8 mouse cellular contexts compared by ENCODE assay signal in genomic region chr4:22490016-22490638, GRCm38 (mm10). TPM values are rescaled to one million over a fixed set of nuclear protein-coding genes. Genes with fewer than 3 reads are reported as not detected.
DNase-seq lines count a peak whose midpoint lies in the region; ATAC-seq and TF ChIP-seq lines count a peak whose summit lies in the region.

No protein-coding gene starts in this region.

- TF ChIP-seq CTCF in cortical plate, adult 2 months (IDR thresholded peaks at IDR 0.05; ENCODE audit: extremely low read depth, insufficient read depth, low read length): no peak

- H3K4me1 ChIP-seq in kidney, embryonic 14.5 days (ENCODE audit: control insufficient read depth, insufficient read depth, low read length): peaks cover 11% of the 10 kb centered on the region; the same call in 1 of the 2 replicates
- no peaks in the 10 kb centered on the region for H3K4me1 ChIP-seq in cortical plate, adult 2 months (ENCODE audit: control insufficient read depth, insufficient read depth, low read length)
- peaks cover 31% of the 10 kb centered on the region for H3K4me1 ChIP-seq in heart, embryonic 16.5 days (ENCODE audit: control insufficient read depth, insufficient read depth, low read length)
- no peaks in the 10 kb centered on the region; the same call in 1 of the 2 replicates for H3K4me1 ChIP-seq in liver, embryonic 16.5 days (ENCODE audit: control insufficient read depth, low read depth, low read length)

- TF ChIP-seq POLR2A in cortical plate, adult 2 months (IDR thresholded peaks at IDR 0.05; ENCODE audit: extremely low read depth, insufficient read depth, low read length): no peak

- H3K4me3 ChIP-seq in kidney, embryonic 14.5 days (ENCODE audit: low read length): peak overlapping the region; percentile 33
- peak overlapping the region; percentile 95 for H3K4me3 ChIP-seq in cortical plate, adult 2 months (ENCODE audit: insufficient read depth, low read length)
- peak overlapping the region; percentile 49 for H3K4me3 ChIP-seq in heart, embryonic 16.5 days (ENCODE audit: low read length)
- H3K4me3 ChIP-seq in liver, embryonic 16.5 days (ENCODE audit: low read depth, low read length): peak overlapping the region; percentile 26; the same call in 1 of the 2 replicates

- no peak for ATAC-seq in kidney, embryonic 14.5 days (ENCODE audit: low FRiP score, low TSS enrichment)
- ATAC-seq in heart, embryonic 16.5 days (replicated peaks; ENCODE audit: extremely low read depth, insufficient read depth, low FRiP score): no peak
- ATAC-seq in liver, embryonic 16.5 days (ENCODE audit: low read depth): no peak

- no peaks in the 10 kb centered on the region for H3K36me3 ChIP-seq in kidney, embryonic 14.5 days (ENCODE audit: control insufficient read depth, insufficient read depth, low read length)
- no peaks in the 10 kb centered on the region for H3K36me3 ChIP-seq in heart, embryonic 16.5 days (ENCODE audit: control insufficient read depth, insufficient read depth)
- H3K36me3 ChIP-seq in liver, embryonic 16.5 days (ENCODE audit: control insufficient read depth, insufficient read depth): no peaks in the 10 kb centered on the region

- no peak overlapping the region for H3K27ac ChIP-seq in kidney, embryonic 14.5 days (ENCODE audit: low read depth, low read length)
- peak overlapping the region; percentile 62 for H3K27ac ChIP-seq in cortical plate, adult 2 months (ENCODE audit: insufficient read depth, low read length)
- H3K27ac ChIP-seq in heart, embryonic 16.5 days (ENCODE audit: low read length): no peak overlapping the region
- no peak overlapping the region for H3K27ac ChIP-seq in liver, embryonic 16.5 days (ENCODE audit: low read length)

- H3K27me3 ChIP-seq in kidney, embryonic 14.5 days (ENCODE audit: control insufficient read depth, insufficient read depth, low read length): peaks cover 94% of the 10 kb centered on the region
- peaks cover 80% of the 10 kb centered on the region for H3K27me3 ChIP-seq in heart, embryonic 16.5 days (ENCODE audit: control insufficient read depth, insufficient read depth, low read length)
- peaks cover 86% of the 10 kb centered on the region for H3K27me3 ChIP-seq in liver, embryonic 16.5 days (ENCODE audit: control insufficient read depth, insufficient read depth, low read depth, low read length)

- 0% methylated on average over 36 of the region's 36 CpGs for WGBS in kidney, embryonic 14.5 days
- WGBS in heart, embryonic 16.5 days: under 1% methylated on average over 36 of the region's 36 CpGs
- 2% methylated on average over 36 of the region's 36 CpGs for WGBS in liver, embryonic 16.5 days (ENCODE audit: insufficient replicate concordance)

- peak overlapping the region; percentile 82 for H3K4me2 ChIP-seq in kidney, embryonic 14.5 days (replicated peaks; ENCODE audit: low read depth, low read length)
- peak overlapping the region; percentile 87 for H3K4me2 ChIP-seq in heart, embryonic 16.5 days (ENCODE audit: low read depth, low read length)
- H3K4me2 ChIP-seq in liver, embryonic 16.5 days (ENCODE audit: low read depth, low read length): peak overlapping the region; percentile 36

- DNase-seq in kidney, adult 8-10 months: no peak
- DNase-seq in right cerebral cortex, postnatal 25 days: peak; percentile 71
- no peak for DNase-seq in adipocyte (ENCODE audit: low spot score)
- no peak for DNase-seq in c-Kit-positive CD71-positive TER-119-positive erythroid progenitor cells, embryonic 14.5 days (ENCODE audit: low spot score)

- 0 out of 2 replicates have a peak overlapping the region, but pooled peaks have one; percentile 12 for H3K9ac ChIP-seq in kidney, embryonic 14.5 days (ENCODE audit: low read depth, low read length)
- no peak overlapping the region for H3K9ac ChIP-seq in heart, embryonic 16.5 days (ENCODE audit: low read length)
- no peak overlapping the region for H3K9ac ChIP-seq in liver, embryonic 16.5 days (ENCODE audit: low read depth, low read length)

- no peaks in the 10 kb centered on the region for H3K9me3 ChIP-seq in kidney, embryonic 14.5 days (ENCODE audit: control insufficient read depth, low read length)
- H3K9me3 ChIP-seq in heart, embryonic 16.5 days (replicated peaks; ENCODE audit: control insufficient read depth, low read length): no peaks in the 10 kb centered on the region
- H3K9me3 ChIP-seq in liver, embryonic 16.5 days (replicated peaks; ENCODE audit: control insufficient read depth, low read length): no peaks in the 10 kb centered on the region

RNA-seq across cellular contexts. Expression of gene Pou3f2, which starts 2.0 kb away (rescaled TPM):
- not detected in 2 replicates for polyA plus RNA-seq in kidney, embryonic 14.5 days (2014; fragmentation: Nextera tagmentation; extraction: Ambion mirVana)
- polyA plus RNA-seq in cortical plate, adult 2 months (2012; rRNA removed): 16.3 and 16.7 TPM in 2 replicates
- 0.03 TPM in 1 of 2 replicates, not detected in the other for polyA plus RNA-seq in heart, embryonic 16.5 days (2015; fragmentation: Nextera tagmentation; extraction: Ambion mirVana)
- not detected in 2 replicates for polyA plus RNA-seq in liver, embryonic 16.5 days (2015; fragmentation: Nextera tagmentation; extraction: Ambion mirVana)

Comparison
In these comparisons a context has a peak if more than half of its experiments do, and no peak if none do; other contexts are left out.
1. H3K4me2 ChIP-seq: peak in every context shown above with its lines; median percentile 87 in heart, embryonic 16.5 days; 82 in kidney, embryonic 14.5 days; 36 in liver, embryonic 16.5 days.
2. H3K4me3 ChIP-seq: peak in every context shown above with its lines; median percentile 95 in cortical plate, adult 2 months; 49 in heart, embryonic 16.5 days; 33 in kidney, embryonic 14.5 days; 26 in liver, embryonic 16.5 days.
3. RNA of gene Pou3f2, which starts 2.0 kb away (polyA plus RNA-seq): 16.3 to 16.7 TPM in cortical plate, adult 2 months; 0.03 TPM in heart, embryonic 16.5 days, not detected in kidney, embryonic 14.5 days and not detected in liver, embryonic 16.5 days; every median in the first group is over 10 times any median in the second.